Mouse (Mus musculus): ENCODE data around the gene Ptrh2. TPM values are rescaled to one million over a fixed set of nuclear protein-coding genes. Genes with fewer than 3 reads are reported as not detected.

Ptrh2 gene
- total and polyA plus RNA-seq, 3 experiments = 29.8 to 54.5 (median 34.7) TPM

- Histone ChIP-seq H3K79me2 (replicated peaks; ENCODE audit: control insufficient read depth, extremely low read depth, insufficient read depth, poor library complexity, severe bottlenecking) (peaks cover 60% of the 10 kb centered on the region), H3K27me3 (replicated peaks) (no peaks in the 10 kb centered on the region), H3K9ac (ENCODE audit: insufficient read depth, low read depth) (no peak overlapping the region), H3K4me2 (ENCODE audit: insufficient read depth, low read depth, poor library complexity, severe bottlenecking) (no peak overlapping the region), H3K36me3 (replicated peaks in 1 of 2; ENCODE audit: control insufficient read depth in 1 of 2, insufficient read depth in 1 of 2, low read length in 1 of 2) (peaks cover 6 to 34% of the 10 kb centered on the region in 2 experiments), H3K27ac (ENCODE audit: insufficient read depth, low read depth) (no peak overlapping the region), H3K4me3 (replicated peaks in 1 of 3; ENCODE audit: low read depth in 2 of 3, low read length in 2 of 3, poor library complexity in 1 of 3) (no peak overlapping the region), H3K4me1 (ENCODE audit: control insufficient read depth in 1 of 2, insufficient read depth in 2 of 2) (peaks cover 9 to 47% of the 10 kb centered on the region in 2 experiments; a peak in 3 of 4 replicates), H3K9me3 (replicated peaks; ENCODE audit: low read length) (no peaks in the 10 kb centered on the region)
- no peak for DNase-seq (ENCODE audit: extremely low read depth)
- no peak for TF ChIP-seq IRF4 (IDR thresholded peaks at IDR 0.05; ENCODE audit: low read depth, low read length)
- dilution Hi-C loops (cut with MboI; ENCODE audit: extremely low pct_ligation_motif_present, extremely low pct_unique_long_range_greater_than_20kb, low sequenced_read_pairs) = no loop called here
- in situ Hi-C loops (cut with MboI; ENCODE audit: low pct_ligation_motif_present, low pct_unique_long_range_greater_than_20kb, low sequenced_read_pairs) = no loop called here
Observed at GRCm38 (mm10) chr11:86681423-86681822, 2.4 kb upstream of the Ptrh2 start.

GRCm38 (mm10) chr11:86682861-86683260 lies 924 bp upstream of the Ptrh2 start:
- no peak for DNase-seq (ENCODE audit: extremely low read depth)
- no peak overlapping the region for H3K27ac ChIP-seq (ENCODE audit: insufficient read depth, low read depth)
- dilution Hi-C loops (cut with MboI; ENCODE audit: extremely low pct_ligation_motif_present, extremely low pct_unique_long_range_greater_than_20kb, low sequenced_read_pairs) = no loop called here
- in situ Hi-C loops (cut with MboI; ENCODE audit: low pct_ligation_motif_present, low pct_unique_long_range_greater_than_20kb, low sequenced_read_pairs) = no loop called here
- peaks cover 3 to 34% of the 10 kb centered on the region in 2 experiments for H3K36me3 ChIP-seq (replicated peaks in 1 of 2; ENCODE audit: control insufficient read depth in 1 of 2, insufficient read depth in 1 of 2, low read length in 1 of 2)
- peak overlapping the region; percentile 68 to 96 (median 95) for H3K4me3 ChIP-seq (replicated peaks in 1 of 3; ENCODE audit: low read depth in 2 of 3, low read length in 2 of 3, poor library complexity in 1 of 3)
- TF ChIP-seq ZNF384 (IDR thresholded peaks at IDR 0.05; ENCODE audit: low read depth, low read length) (peak; percentile 42; the same call in 1 of the 2 replicates), NRF1 (IDR thresholded peaks at IDR 0.05; ENCODE audit: low read depth, low read length) (no peak), ETS1 (conservative IDR thresholded peaks at IDR 0.05; ENCODE audit: low read depth, low read length) (no peak)
- no peaks in the 10 kb centered on the region for H3K27me3 ChIP-seq (replicated peaks)
- H3K9me3 ChIP-seq (replicated peaks; ENCODE audit: low read length) = no peaks in the 10 kb centered on the region
- H3K79me2 ChIP-seq (replicated peaks; ENCODE audit: control insufficient read depth, extremely low read depth, insufficient read depth, poor library complexity, severe bottlenecking) = peaks cover 68% of the 10 kb centered on the region
- H3K4me1 ChIP-seq (ENCODE audit: control insufficient read depth in 1 of 2, insufficient read depth in 2 of 2) = peaks cover 9 to 59% of the 10 kb centered on the region in 2 experiments; a peak in 3 of 4 replicates
- peak overlapping the region; percentile 94 for H3K9ac ChIP-seq (ENCODE audit: insufficient read depth, low read depth)
- H3K4me2 ChIP-seq (ENCODE audit: insufficient read depth, low read depth, poor library complexity, severe bottlenecking) = peak overlapping the region; percentile 97

DNA sequence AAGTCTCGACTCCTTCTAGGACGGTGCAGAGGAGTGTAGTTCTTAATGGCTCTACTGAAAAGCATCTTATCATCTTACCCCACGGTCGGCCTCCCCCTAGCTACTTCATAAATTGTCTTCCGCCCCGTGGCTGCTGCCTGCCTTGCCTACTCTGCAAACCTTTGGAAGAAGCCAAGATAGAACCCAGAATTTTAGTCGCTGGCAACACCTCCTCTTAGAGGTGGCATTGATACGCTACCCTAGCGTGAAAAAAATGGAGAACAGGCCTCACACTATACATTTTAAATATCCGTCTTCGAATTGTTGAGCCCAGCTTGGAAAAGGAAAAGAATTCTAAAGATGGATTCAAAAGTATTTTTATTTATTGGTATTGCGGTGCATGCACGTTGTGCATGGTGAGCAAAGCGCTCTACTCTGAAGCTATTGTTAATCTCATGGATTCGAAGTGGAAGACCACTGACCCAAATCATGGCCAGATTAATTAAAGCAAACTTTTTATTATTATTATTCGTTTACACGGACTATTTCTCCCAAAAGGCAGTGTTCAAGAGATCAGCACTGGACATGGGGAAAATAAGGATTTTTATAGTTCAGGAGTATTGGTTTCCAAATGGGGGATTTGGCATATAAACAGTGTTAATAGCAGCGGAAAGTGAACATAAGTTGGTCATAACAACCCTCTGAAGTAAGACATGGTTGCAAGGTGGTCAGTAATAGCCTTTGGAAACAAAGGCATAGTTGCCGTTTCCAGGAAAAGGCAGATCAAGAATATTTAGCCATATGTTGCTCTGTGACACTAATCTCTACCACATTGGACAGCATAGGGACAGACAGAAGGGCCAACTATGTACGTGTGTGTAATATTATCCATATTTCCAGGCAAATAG lies 584 bp downstream of the Ptrh2 start:
- Histone ChIP-seq H3K9ac (ENCODE audit: insufficient read depth, low read depth) (peak overlapping the region; percentile 94), H3K27me3 (replicated peaks) (no peaks in the 10 kb centered on the region), H3K79me2 (replicated peaks; ENCODE audit: control insufficient read depth, extremely low read depth, insufficient read depth, poor library complexity, severe bottlenecking) (peaks cover 77% of the 10 kb centered on the region), H3K4me1 (ENCODE audit: control insufficient read depth in 1 of 2, insufficient read depth in 2 of 2) (peaks cover 9 to 59% of the 10 kb centered on the region in 2 experiments; a peak in 3 of 4 replicates), H3K9me3 (replicated peaks; ENCODE audit: low read length) (no peaks in the 10 kb centered on the region), H3K4me2 (ENCODE audit: insufficient read depth, low read depth, poor library complexity, severe bottlenecking) (peak overlapping the region; percentile 99), H3K36me3 (replicated peaks in 1 of 2; ENCODE audit: control insufficient read depth in 1 of 2, insufficient read depth in 1 of 2, low read length in 1 of 2) (peaks cover 8 to 40% of the 10 kb centered on the region in 2 experiments), H3K27ac (ENCODE audit: insufficient read depth, low read depth) (peak overlapping the region; percentile 63), H3K4me3 (replicated peaks in 1 of 3; ENCODE audit: low read depth in 2 of 3, low read length in 2 of 3, poor library complexity in 1 of 3) (peak overlapping the region; percentile 68 to 85 (median 75))
- in situ Hi-C loops (cut with MboI; ENCODE audit: low pct_ligation_motif_present, low pct_unique_long_range_greater_than_20kb, low sequenced_read_pairs) = no loop called here
- dilution Hi-C loops (cut with MboI; ENCODE audit: extremely low pct_ligation_motif_present, extremely low pct_unique_long_range_greater_than_20kb, low sequenced_read_pairs) = no loop called here
- TF ChIP-seq HCFC1 (IDR thresholded peaks at IDR 0.05; ENCODE audit: low read depth, low read length) (0 out of 2 replicates have a peak, but pooled peaks have one; percentile 3), ETS1 (conservative IDR thresholded peaks at IDR 0.05; ENCODE audit: low read depth, low read length) (no peak)
- DNase-seq (ENCODE audit: extremely low read depth) = no peak

Measured in CH12.LX (cell line).